Mouse (Mus musculus) forebrain, embryonic 11.5 days (tissue): ENCODE measurements around the gene Skil. TPM values are rescaled to one million over a fixed set of nuclear protein-coding genes. Genes with fewer than 3 reads are reported as not detected.
"Not testable (repeated sequence)": the region's sequence is repeated elsewhere in the genome, so short reads cannot be mapped to it uniquely, and the experiment has no call there.

Experiments
- ATAC-seq: fragments of 200-750 bp; cut with Nextera tagmentation; replicated peaks from 2 replicates; pipeline ENCODE4 v1.8.0; 2017; ENCODE audit warnings: moderate TSS enrichment; ENCODE audit not compliant: low FRiP score
- DNase-seq: peaks from one replicate; pipeline ENCODE4 v3.0.0-alpha.2; 2017; ENCODE audit warnings: low spot score
- H3K27ac ChIP-seq: fragments of 300-500 bp; sonication (generic); 2 replicates; pipeline ENCODE4 v1.5.1; 2014; ENCODE audit warnings: low read depth, low read length
- H3K27me3 ChIP-seq: fragments of 300-500 bp; sonication (generic); 2 replicates; pipeline ENCODE4 v1.6.1; 2014; ENCODE audit warnings: mild to moderate bottlenecking, low read length, mixed read lengths; ENCODE audit not compliant: control insufficient read depth, insufficient read depth
- H3K36me3 ChIP-seq: fragments of 300-500 bp; sonication (generic); 2 replicates; pipeline ENCODE4 v1.6.1; 2014; ENCODE audit warnings: mild to moderate bottlenecking, low read length, moderate library complexity, mixed read lengths; ENCODE audit not compliant: control insufficient read depth, insufficient read depth
- H3K4me1 ChIP-seq: fragments of 300-500 bp; sonication (generic); replicated peaks from 2 replicates; pipeline ENCODE4 v1.6.1; 2014; ENCODE audit warnings: low read length, mixed read lengths; ENCODE audit not compliant: control insufficient read depth, insufficient read depth
- H3K4me2 ChIP-seq: fragments of 300-500 bp; sonication (generic); 2 replicates; pipeline ENCODE4 v1.6.1; 2014; ENCODE audit warnings: low read depth, mild to moderate bottlenecking, low read length, moderate library complexity, mixed read lengths; ENCODE audit not compliant: severe bottlenecking
- H3K4me3 ChIP-seq: fragments of 300-500 bp; sonication (generic); 2 replicates; pipeline ENCODE4 v1.5.1; 2014; ENCODE audit warnings: low read depth, low read length
- H3K9ac ChIP-seq: fragments of 300-500 bp; sonication (generic); 2 replicates; pipeline ENCODE4 v1.6.1; 2014; ENCODE audit warnings: low read length
- H3K9me3 ChIP-seq: fragments of 300-500 bp; sonication (generic); 2 replicates; pipeline ENCODE4 v1.6.1; 2016; ENCODE audit warnings: low read length, mixed read lengths; ENCODE audit not compliant: control insufficient read depth
- WGBS: fragments of 180-500 bp; shearing (Covaris S2); extraction: QIAGEN DNeasy Blood & Tissue Kit; methylation state at CpG from one replicate; pipeline ENCODE4 v1.1.7; 2014; 5-methylcytosine and 5-hydroxymethylcytosine counted together
- polyA plus RNA-seq: library from polyadenylated mRNA; unstranded; fragments of >200 nt; fragmentation: Nextera tagmentation; extraction: Ambion mirVana; gene quantifications from 2 replicates; pipeline ENCODE4 v1.2.1, GENCODE M21; 2014

Gene Skil
- polyA plus RNA-seq, 1 experiment from 2014 or later: 33.5 TPM

DNA sequence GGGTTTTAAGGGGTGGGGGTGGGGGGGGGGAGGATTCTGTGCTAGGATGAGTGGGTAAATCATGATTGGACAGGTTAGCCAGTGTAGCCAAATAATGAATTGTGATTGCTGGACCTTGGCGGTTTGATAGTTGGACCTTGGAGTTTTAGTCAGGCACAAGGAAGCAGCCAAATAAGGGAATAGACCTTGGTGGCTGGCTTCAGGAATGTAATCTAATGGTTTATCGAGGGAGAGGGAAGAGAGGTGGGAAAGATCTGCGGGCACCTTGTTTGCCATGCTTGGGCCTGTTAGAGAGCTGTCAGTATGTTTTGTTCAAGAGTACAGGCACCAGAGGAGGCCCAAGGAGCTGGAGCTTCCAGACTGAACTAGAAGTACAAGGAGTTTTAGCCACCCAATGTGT lies 32.0 kb downstream of the Skil start:
- Histone ChIP-seq H3K4me2 (no peak overlapping the region), H3K27me3 (no peaks in the 10 kb centered on the region), H3K4me3 (no peak overlapping the region), H3K4me1 (no peaks in the 10 kb centered on the region), H3K9ac (no peak overlapping the region), H3K27ac (no peak overlapping the region), H3K9me3 (no peaks in the 10 kb centered on the region), H3K36me3 (no peaks in the 10 kb centered on the region)
- ATAC-seq (no peak), DNase-seq (no peak)
- 92% methylated on average over 3 of the region's 3 CpGs for WGBS

DNA sequence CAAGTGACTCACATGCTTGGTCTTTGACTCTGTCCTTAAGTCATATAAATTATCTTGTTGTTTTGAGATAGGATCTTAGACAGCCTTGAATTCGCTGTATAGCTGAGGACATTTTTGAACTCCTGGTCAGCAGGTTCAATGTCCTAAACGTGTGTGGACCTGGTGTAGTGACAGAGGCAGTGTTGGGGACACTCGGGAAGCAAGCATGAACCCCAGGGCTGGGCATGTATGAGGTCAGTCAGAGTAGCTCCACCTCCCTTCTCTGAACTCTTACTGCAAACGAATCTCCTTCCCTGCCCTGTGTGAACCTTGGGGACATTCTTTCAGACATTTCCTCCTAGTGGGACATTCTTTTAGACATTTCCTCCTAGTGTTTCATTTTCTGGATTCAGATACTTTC lies 34.9 kb downstream of the Skil start:
- Histone ChIP-seq H3K4me1 (no peaks in the 10 kb centered on the region), H3K9ac (no peak overlapping the region), H3K4me3 (no peak overlapping the region), H3K27ac (no peak overlapping the region), H3K27me3 (no peaks in the 10 kb centered on the region), H3K9me3 (no peaks in the 10 kb centered on the region), H3K36me3 (no peaks in the 10 kb centered on the region), H3K4me2 (no peak overlapping the region)
- no peak for ATAC-seq
- WGBS: 64% methylated on average over 4 of the region's 4 CpGs
- DNase-seq: no peak

GRCm38 (mm10) chr3:31133664-31134063 lies 38.8 kb downstream of the Skil start:
- H3K36me3 ChIP-seq: no peaks in the 10 kb centered on the region
- no peaks in the 10 kb centered on the region for H3K4me1 ChIP-seq
- no peak overlapping the region for H3K4me2 ChIP-seq
- H3K9ac ChIP-seq: no peak overlapping the region
- H3K27ac ChIP-seq: no peak overlapping the region
- H3K9me3 ChIP-seq: no peaks in the 10 kb centered on the region
- no peak for ATAC-seq
- 84% methylated on average over 5 of the region's 5 CpGs for WGBS
- no peak for DNase-seq
- no peaks in the 10 kb centered on the region for H3K27me3 ChIP-seq
- no peak overlapping the region for H3K4me3 ChIP-seq

- Histone ChIP-seq H3K4me3 (no peak overlapping the region), H3K9me3 (no peaks in the 10 kb centered on the region), H3K36me3 (no peaks in the 10 kb centered on the region), H3K4me1 (no peaks in the 10 kb centered on the region), H3K27ac (no peak overlapping the region), H3K9ac (no peak overlapping the region), H3K4me2 (no peak overlapping the region), H3K27me3 (no peaks in the 10 kb centered on the region)
- no peak for DNase-seq
- ATAC-seq: no peak
- 87% methylated on average over 8 of the region's 8 CpGs for WGBS
Measured at GRCm38 (mm10) chr3:31134246-31134645, 39.4 kb downstream of the Skil start.

DNA sequence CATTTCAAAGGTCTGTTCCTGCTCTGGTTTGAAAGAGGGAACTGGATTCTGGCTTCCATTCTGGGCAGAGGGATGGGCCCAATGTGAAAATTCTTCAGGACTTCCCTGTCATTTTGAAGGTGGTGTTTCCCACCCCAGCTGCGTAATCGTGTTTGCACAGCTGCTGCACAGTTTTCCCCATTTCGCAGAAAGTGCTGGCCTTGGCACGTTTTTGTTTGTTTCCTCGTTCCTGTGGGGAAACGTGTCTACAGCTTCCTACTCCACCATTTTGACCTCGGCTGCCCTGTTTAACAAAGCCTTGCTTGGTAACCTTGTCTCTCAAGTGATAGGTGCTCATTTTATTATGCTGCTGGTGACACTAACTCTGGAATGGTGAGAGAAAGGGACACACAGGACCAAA lies 39.8 kb downstream of the Skil start:
- H3K27ac ChIP-seq: no peak overlapping the region
- H3K27me3 ChIP-seq: no peaks in the 10 kb centered on the region
- WGBS: 80% methylated on average over 7 of the region's 7 CpGs
- no peak overlapping the region for H3K9ac ChIP-seq
- H3K4me3 ChIP-seq: no peak overlapping the region
- no peak for ATAC-seq
- no peak overlapping the region for H3K4me2 ChIP-seq
- H3K4me1 ChIP-seq: no peaks in the 10 kb centered on the region
- DNase-seq: no peak
- no peaks in the 10 kb centered on the region for H3K36me3 ChIP-seq
- no peaks in the 10 kb centered on the region for H3K9me3 ChIP-seq

DNA sequence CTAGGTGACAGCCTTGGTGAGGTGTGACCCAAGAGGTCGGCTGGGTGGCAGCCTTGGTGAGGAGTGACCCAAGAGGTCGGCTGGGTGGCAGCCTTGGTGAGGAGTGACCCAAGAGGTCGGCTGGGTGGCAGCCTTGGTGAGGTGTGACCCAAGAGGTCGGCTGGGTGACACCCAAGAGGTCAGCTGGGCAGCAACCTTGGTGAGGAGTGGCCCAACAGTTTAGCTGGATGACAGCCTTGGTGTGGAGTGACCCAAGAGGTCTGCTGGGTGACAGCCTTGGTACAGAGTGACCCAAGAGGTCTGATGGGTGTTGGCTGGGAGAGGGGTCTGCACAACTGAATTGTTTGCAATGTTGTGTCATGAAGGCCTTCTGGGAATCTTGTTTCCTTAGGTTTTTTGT lies 41.7 kb downstream of the Skil start:
- H3K4me2 ChIP-seq, H3K36me3 ChIP-seq, H3K27me3 ChIP-seq, H3K4me3 ChIP-seq, ATAC-seq, H3K9me3 ChIP-seq, DNase-seq, H3K27ac ChIP-seq, H3K4me1 ChIP-seq, H3K9ac ChIP-seq: not testable (repeated sequence)
- WGBS: 81% methylated on average over 4 of the region's 4 CpGs

GRCm38 (mm10) chr3:31138454-31139424 lies 43.9 kb downstream of the Skil start:
- H3K27ac ChIP-seq: no peak overlapping the region
- no peak overlapping the region for H3K9ac ChIP-seq
- H3K9me3 ChIP-seq: no peaks in the 10 kb centered on the region
- H3K4me2 ChIP-seq: no peak overlapping the region
- ATAC-seq: no peak
- no peaks in the 10 kb centered on the region for H3K27me3 ChIP-seq
- 61% methylated on average over 13 of the region's 13 CpGs for WGBS
- H3K4me3 ChIP-seq: no peak overlapping the region
- no peaks in the 10 kb centered on the region for H3K36me3 ChIP-seq
- DNase-seq: peak; percentile 79
- no peaks in the 10 kb centered on the region for H3K4me1 ChIP-seq

- WGBS: 90% methylated on average over 4 of the region's 4 CpGs
- no peak for ATAC-seq
Measured at GRCm38 (mm10) chr3:31141621-31142020, 46.8 kb downstream of the Skil start.

GRCm38 (mm10) chr3:31145222-31145621 lies 50.4 kb downstream of the Skil start:
- not testable (repeated sequence) for H3K36me3 ChIP-seq, H3K4me1 ChIP-seq, H3K4me2 ChIP-seq, ATAC-seq, H3K27ac ChIP-seq, H3K4me3 ChIP-seq, H3K9me3 ChIP-seq, H3K9ac ChIP-seq, DNase-seq, H3K27me3 ChIP-seq
- 89% methylated on average over 11 of the region's 11 CpGs for WGBS

More at GRCm38 (mm10) chr3:31141621-31142020, 46.8 kb downstream of the Skil start:
- Histone ChIP-seq H3K4me1 (no peaks in the 10 kb centered on the region), H3K27me3 (no peaks in the 10 kb centered on the region; the same call in 1 of the 2 replicates), H3K9me3 (no peaks in the 10 kb centered on the region), H3K4me3 (no peak overlapping the region), H3K9ac (no peak overlapping the region), H3K36me3 (no peaks in the 10 kb centered on the region), H3K27ac (no peak overlapping the region), H3K4me2 (no peak overlapping the region)
- no peak for DNase-seq
